Mouse (Mus musculus): ENCODE data around the gene Zbtb32. TPM values are rescaled to one million over a fixed set of nuclear protein-coding genes. Genes with fewer than 3 reads are reported as not detected.

Zbtb32 gene
- total and polyA plus RNA-seq, 3 experiments, result 0.45 to 0.46 TPM; not detected in 1

- DNase-seq, result no peak
Measured at GRCm38 (mm10) chr7:30566033-30566432, 32.7 kb downstream of the Zbtb32 start.

- DNase-seq, result no peak
Measured at GRCm38 (mm10) chr7:30564970-30565571, 33.6 kb downstream of the Zbtb32 start, which contains the start of gene Igflr1. Gene Igflr1, plus strand, starts transcription at chr7:30565427.

GRCm38 (mm10) chr7:30563906-30564280 is 34.8 kb downstream of the Zbtb32 start:
- DNase-seq, result no peak

- peak; percentile 95 for DNase-seq
Measured at GRCm38 (mm10) chr7:30563117-30563905, 35.4 kb downstream of the Zbtb32 start, which contains the start of the genes U2af1l4, Gm49396 and Psenen. Gene U2af1l4, plus strand, starts transcription at chr7:30563301. Gene Gm49396, plus strand, starts transcription at chr7:30563344. Gene Psenen, minus strand, starts transcription at chr7:30563627.

DNA sequence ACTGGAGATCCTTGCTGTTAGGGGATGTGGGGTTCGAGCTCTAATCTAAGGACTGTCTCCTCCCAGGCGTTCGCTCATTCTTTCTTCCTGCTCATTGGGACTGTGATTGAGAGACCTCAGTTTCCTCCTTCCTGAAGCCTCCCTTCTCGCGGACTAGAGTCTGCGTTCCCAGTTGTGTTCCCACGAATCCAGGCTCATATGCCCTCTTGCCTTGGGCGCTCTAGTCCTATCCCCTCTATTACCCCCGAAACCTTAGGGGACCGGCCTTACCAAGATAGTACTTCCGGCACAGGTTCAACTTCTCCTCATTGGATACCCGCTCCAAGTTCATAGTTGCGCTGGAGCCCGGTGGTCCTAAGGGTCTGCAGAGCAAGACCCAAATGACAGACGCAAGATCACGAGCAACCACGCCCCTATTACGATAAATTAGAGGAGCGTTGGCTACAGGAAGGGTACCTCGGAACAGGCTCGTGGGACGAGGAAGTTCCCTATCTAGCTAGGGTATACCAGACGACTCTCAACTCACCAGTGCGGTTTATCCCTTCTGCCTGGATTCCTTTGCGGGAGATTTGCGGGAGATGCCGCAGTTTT is 36.1 kb downstream of the Zbtb32 start:
- DNase-seq, result no peak

- DNase-seq, result no peak
Measured at GRCm38 (mm10) chr7:30560296-30560695, 38.4 kb downstream of the Zbtb32 start.

DNA sequence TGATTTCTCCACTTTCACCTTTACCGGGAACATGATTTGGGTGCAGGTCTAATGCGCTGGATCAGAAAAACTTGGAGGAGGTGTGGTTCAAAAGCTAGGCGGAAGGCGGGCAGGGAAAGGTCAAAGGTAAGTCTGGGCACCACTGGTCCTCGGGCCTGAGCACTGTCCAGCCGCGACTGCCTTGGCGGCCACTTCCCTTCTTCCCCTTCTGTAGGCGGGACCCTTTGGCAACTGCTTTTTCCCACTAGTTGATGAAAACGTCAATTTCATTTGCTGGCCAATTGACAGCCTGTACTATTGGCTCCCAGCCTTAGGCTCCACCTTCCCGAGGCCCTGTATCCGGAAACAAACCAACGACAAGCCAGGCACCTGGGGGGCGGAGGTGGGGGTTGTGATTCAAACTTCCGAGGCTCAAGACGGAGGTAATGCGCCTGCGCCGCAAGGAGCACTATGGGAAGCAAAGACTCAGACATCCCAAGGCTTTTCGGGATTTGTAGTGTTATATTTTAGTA is 39.2 kb downstream of the Zbtb32 start, which contains the start of gene Lin37:
Gene Lin37, minus strand, starts transcription at position 396 of the 512 bp plus-strand sequence.
- DNase-seq, result peak; percentile 99

- no peak for DNase-seq
Measured at GRCm38 (mm10) chr7:30558656-30559442, 39.9 kb downstream of the Zbtb32 start.

DNA sequence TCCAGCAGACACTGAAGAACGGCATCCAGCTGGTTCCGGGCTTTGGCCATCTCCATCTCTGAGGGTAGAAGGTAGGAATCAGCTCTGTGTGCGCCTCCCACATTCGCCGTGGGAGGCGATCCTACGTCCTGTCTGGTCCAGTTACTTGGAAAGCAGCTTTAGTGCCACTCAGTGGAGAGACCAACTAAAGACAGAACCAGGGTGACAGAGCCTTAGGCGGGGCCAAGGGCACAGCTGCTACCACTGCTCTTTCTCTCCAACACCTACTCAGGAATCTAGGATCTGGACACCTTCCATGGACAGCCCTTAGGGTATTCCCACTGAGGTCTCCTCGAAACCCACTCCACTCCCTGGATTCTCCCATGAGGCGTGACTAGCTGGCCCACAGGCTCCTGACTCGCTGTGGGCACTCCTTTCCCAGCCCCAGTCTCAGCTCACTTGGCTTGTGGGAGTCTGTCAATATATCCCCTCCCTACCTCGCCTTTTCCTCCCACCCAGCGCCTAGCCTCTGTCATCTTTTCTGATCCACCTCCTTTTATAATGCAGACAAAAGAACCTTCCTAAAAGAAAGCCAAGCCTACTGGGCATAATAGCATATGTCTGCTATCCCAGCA is 40.7 kb downstream of the Zbtb32 start:
- peak; percentile 46 for DNase-seq

GRCm38 (mm10) chr7:30556894-30557536 is 41.7 kb downstream of the Zbtb32 start:
- no peak for DNase-seq

DNA sequence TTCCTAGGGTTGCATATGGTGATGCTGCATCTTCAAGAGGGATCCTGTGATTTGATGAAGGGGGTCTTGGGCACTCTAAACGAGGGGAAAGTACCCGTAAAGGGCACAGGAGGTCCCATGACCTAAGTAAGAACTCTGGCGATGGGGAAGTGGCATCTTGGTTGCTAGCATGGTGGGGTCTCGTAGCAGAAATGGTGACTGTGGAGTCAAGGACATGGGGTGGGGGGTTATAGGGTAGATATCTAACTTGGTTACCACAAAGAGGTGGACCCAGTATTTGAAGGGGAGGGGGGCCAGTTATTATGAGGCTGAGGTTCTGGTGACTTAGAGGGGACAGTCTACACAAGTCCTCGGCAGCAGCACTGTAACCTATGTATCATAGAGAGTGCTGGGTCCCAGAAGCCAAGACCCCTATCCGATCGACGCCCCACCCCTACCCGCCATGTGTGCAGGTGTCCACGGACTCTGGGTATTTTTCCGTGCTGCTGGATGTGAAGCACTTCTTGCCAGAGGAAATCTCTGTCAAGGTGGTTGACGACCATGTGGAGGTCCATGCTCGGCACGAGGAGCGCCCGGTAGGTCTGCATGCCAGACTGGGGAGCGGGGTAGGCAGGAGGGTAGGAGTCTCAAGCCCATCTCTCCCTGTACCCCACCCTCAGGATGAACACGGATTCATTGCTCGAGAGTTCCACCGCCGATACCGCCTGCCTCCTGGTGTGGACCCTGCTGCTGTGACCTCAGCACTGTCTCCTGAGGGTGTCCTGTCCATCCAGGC is 44.7 kb downstream of the Zbtb32 start:
- DNase-seq, result no peak

DNA sequence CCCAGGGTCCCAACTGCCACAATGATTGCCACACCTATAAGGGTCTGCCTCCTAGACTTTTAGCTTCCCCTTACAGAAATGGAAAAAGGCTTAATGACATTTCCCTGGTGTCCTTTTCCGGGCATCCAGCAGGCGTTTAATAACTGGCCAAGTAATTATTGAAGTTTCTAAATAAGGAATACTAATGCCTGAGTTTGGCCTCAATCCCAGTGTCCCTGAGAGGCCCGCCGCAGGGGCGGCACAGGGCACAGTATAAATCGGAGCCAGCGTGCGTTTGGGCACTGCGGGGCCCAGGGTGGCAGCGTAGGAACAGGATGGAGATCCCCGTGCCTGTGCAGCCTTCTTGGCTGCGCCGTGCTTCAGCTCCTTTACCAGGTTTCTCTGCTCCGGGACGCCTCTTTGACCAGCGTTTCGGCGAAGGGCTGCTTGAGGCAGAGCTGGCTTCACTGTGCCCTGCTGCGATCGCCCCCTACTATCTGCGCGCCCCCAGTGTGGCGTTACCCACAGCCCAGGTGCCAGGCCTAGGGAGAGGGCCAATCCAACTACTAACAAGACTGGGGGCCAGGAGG is 45.6 kb downstream of the Zbtb32 start:
- peak; percentile 87 for DNase-seq

GRCm38 (mm10) chr7:30552102-30553020 is 46.3 kb downstream of the Zbtb32 start, which contains the start of the genes Hspb6 and Proser3:
Gene Hspb6, plus strand, starts transcription at chr7:30552178.
Gene Proser3, minus strand, starts transcription at chr7:30552299.
- peak; percentile 98 for DNase-seq

GRCm38 (mm10) chr7:30551445-30552101 is 47.1 kb downstream of the Zbtb32 start:
- no peak for DNase-seq

GRCm38 (mm10) chr7:30550603-30551002 is 48.1 kb downstream of the Zbtb32 start:
- DNase-seq, result no peak

- DNase-seq, result no peak
Measured at GRCm38 (mm10) chr7:30549880-30550279, 48.8 kb downstream of the Zbtb32 start.

DNA sequence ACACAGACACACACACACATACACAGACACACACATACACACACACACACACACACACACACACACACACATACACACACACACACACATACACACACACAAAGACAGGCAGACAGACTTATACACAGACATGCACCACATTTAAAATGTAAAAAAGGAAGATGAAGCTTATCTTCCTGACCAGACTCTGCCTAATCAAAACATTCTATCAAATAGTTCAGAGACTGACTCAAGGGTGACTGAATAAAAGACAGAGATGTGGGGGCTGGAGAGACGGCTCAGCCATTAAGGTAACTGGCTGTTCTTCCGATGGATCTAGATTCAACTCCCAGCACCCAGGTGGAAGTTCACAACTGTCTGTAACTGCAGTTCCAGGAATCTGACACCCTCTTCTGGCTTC is 54.4 kb downstream of the Zbtb32 start:
- no peak for DNase-seq

DNA sequence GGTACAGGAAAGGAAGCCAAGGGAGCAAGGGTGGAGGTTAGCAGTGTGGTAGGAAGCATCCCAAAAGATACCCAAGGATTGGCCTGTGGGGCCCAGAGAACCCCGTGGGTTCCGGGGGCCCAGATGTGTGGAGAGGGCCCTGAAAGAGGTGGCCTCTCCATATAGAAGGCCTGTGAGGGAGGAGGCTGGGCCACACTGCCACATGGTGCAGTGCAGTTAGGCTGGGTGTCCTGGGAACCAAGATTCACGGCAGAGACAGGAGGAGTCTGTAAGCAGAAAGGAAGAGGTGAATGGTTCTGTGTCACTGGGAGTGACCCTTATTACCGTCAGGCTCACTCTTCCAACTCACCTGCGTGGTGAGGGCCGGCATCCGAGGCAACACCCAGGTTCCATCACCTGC is 58.1 kb downstream of the Zbtb32 start:
- no peak for DNase-seq
